Mouse (Mus musculus) cerebellum, adult 11 months (tissue): ENCODE results near the gene Vmn1r69.

ENCODE experiments used
- DNase-seq: peaks from one replicate; pipeline ENCODE4 v3.0.0; 2022

Gene Vmn1r69

GRCm38 (mm10) chr7:10613559-10613958, at the start of gene Vmn1r69:
TSS of gene Vmn1r69 (minus strand) at chr7:10613659.
- DNase-seq, result no peak

GRCm38 (mm10) chr7:10631232-10631631, 17.8 kb upstream of the Vmn1r69 start, which contains the start of gene Vmn1r70:
TSS of gene Vmn1r70 (plus strand) at chr7:10631532.
- no peak for DNase-seq

- DNase-seq, result no peak
Measured at GRCm38 (mm10) chr7:10558385-10558784, 55.1 kb downstream of the Vmn1r69 start, which contains the start of gene Vmn1r68. TSS of gene Vmn1r68 (minus strand) at chr7:10558485.
